Mouse (Mus musculus): ENCODE data around the gene Prdm12.

The Prdm12 gene

GRCm38 (mm10) chr2:31639901-31640608 is at the start of gene Prdm12:
TSS of gene Prdm12 (plus strand) at chr2:31640037.
- no peak for DNase-seq

GRCm38 (mm10) chr2:31591799-31592484 is 47.9 kb upstream of the Prdm12 start:
- DNase-seq: peak; percentile 21

- DNase-seq: no peak
These were observed 32.3 kb upstream of the Prdm12 start for GRCm38 (mm10) chr2:31607555-31607954.

GRCm38 (mm10) chr2:31609859-31610261 is 30.0 kb upstream of the Prdm12 start:
- DNase-seq: peak; percentile 20

GRCm38 (mm10) chr2:31610922-31611321 is 28.9 kb upstream of the Prdm12 start:
- no peak for DNase-seq

- DNase-seq: no peak
These were observed 28.4 kb upstream of the Prdm12 start for GRCm38 (mm10) chr2:31611400-31611799.

- DNase-seq: no peak
These were observed 27.2 kb upstream of the Prdm12 start for GRCm38 (mm10) chr2:31612627-31613026.

- DNase-seq: no peak
These were observed 26.1 kb upstream of the Prdm12 start for GRCm38 (mm10) chr2:31613781-31614180.

- DNase-seq: no peak
These were observed 21.2 kb upstream of the Prdm12 start for GRCm38 (mm10) chr2:31618484-31619161.

- DNase-seq: no peak
These were observed 20.6 kb upstream of the Prdm12 start for GRCm38 (mm10) chr2:31619208-31619607.

- DNase-seq: no peak
These were observed 6.3 kb upstream of the Prdm12 start for GRCm38 (mm10) chr2:31633531-31633930.

GRCm38 (mm10) chr2:31635281-31636137 is 4.3 kb upstream of the Prdm12 start:
- DNase-seq: no peak

GRCm38 (mm10) chr2:31636138-31636741 is 3.6 kb upstream of the Prdm12 start:
- no peak for DNase-seq

- DNase-seq: no peak
These were observed 3.1 kb upstream of the Prdm12 start for GRCm38 (mm10) chr2:31636742-31637141.

- no peak for DNase-seq
These were observed 2.5 kb upstream of the Prdm12 start for GRCm38 (mm10) chr2:31637311-31637710.

- no peak for DNase-seq
These were observed 2.0 kb upstream of the Prdm12 start for GRCm38 (mm10) chr2:31637807-31638206.

- DNase-seq: no peak
These were observed 1.0 kb upstream of the Prdm12 start for GRCm38 (mm10) chr2:31638581-31639465.

- no peak for DNase-seq
These were observed 424 bp upstream of the Prdm12 start for GRCm38 (mm10) chr2:31639466-31639760.

- no peak for DNase-seq
These were observed 1.0 kb downstream of the Prdm12 start for GRCm38 (mm10) chr2:31640609-31641507.

- no peak for DNase-seq
These were observed 1.6 kb downstream of the Prdm12 start for GRCm38 (mm10) chr2:31641508-31641830.

GRCm38 (mm10) chr2:31641929-31642328 is 2.1 kb downstream of the Prdm12 start:
- DNase-seq: no peak

Data from layer of hippocampus, adult 9-11 months (tissue).